Mouse (Mus musculus) small intestine, adult 2 months (tissue): ENCODE results near the gene Edn3.

Experiments used
- CTCF ChIP-seq: fragments of 200-500 bp; IDR thresholded peaks from 2 replicates; pipeline ENCODE4 v1.5.1; 2012; ENCODE audit warnings: low read depth, mild to moderate bottlenecking, control low read depth, inconsistent platforms, low read length, moderate library complexity, mixed read lengths; ENCODE audit not compliant: insufficient replicate concordance, insufficient read length; ENCODE audit errors: extremely low read depth
- POLR2A ChIP-seq: fragments of 200-500 bp; IDR thresholded peaks from 2 replicates; pipeline ENCODE4 v1.6.1; 2012; ENCODE audit warnings: low read depth, mild to moderate bottlenecking, control low read depth, inconsistent platforms, low read length, moderate library complexity

GRCm38 (mm10) chr2:174782016-174782415, 21.6 kb downstream of the Edn3 start:
- TF ChIP-seq CTCF (no peak), POLR2A (no peak)
